Mouse (Mus musculus) heart, postnatal 4 days (tissue): Measurements from ENCODE around the gene Steap4. TPM values are rescaled to one million over a fixed set of nuclear protein-coding genes. Genes with fewer than 3 reads are reported as not detected.
"Not testable (repeated sequence)": the region's sequence is repeated elsewhere in the genome, so short reads cannot be mapped to it uniquely, and the experiment has no call there.

Experiments
- DNase-seq: peaks from one replicate; pipeline ENCODE4 v3.0.0; 2021
- total RNA-seq, 2 experiments: library from RNA; stranded (reverse); gene quantifications; 2 replicates each; pipeline ENCODE4 v1.2.3; 2021

The Steap4 gene
- total RNA-seq, 2 experiments from 2014 or later = 11.7 to 13.1 TPM

DNA sequence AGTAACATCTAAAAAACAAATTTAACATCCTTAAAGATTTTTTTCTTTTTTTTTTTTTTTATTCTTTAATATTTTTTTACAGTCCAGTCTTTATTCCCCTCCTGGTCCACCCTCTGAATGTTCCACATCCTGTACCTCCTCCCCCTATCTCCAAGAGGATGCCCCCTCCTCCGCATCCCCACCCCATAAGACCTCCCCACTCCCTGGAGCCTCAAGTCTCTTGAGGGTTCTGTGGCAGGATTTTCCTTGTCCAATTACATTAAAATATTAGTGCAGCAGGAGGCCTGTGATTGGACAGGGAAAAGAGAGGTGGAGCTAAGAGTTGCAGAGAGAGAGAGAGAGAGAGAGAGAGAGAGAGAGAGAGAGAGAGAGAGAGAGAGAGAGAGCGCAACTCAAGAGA is 31.4 kb downstream of the Steap4 start:
- DNase-seq = not testable (repeated sequence)

DNA sequence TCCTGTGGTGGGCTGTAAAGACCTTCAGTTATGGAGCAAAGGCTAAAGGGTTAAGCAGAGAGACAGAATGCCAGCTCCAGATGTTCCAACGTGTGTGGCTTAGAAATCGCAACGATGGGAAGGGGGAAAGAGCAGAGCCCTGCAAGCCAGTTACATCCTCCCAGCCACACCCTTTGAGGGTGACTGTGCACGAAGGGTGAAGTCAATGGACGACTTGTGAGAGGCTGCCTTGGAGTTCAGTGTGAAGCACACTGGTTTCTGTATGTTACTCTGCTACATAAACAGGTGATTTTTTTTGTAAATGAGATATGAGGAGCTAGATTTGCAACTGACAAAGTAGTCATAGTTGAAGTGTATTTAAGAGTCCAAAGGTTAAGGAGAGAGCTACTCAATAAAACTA is 33.5 kb downstream of the Steap4 start:
- no peak for DNase-seq

DNA sequence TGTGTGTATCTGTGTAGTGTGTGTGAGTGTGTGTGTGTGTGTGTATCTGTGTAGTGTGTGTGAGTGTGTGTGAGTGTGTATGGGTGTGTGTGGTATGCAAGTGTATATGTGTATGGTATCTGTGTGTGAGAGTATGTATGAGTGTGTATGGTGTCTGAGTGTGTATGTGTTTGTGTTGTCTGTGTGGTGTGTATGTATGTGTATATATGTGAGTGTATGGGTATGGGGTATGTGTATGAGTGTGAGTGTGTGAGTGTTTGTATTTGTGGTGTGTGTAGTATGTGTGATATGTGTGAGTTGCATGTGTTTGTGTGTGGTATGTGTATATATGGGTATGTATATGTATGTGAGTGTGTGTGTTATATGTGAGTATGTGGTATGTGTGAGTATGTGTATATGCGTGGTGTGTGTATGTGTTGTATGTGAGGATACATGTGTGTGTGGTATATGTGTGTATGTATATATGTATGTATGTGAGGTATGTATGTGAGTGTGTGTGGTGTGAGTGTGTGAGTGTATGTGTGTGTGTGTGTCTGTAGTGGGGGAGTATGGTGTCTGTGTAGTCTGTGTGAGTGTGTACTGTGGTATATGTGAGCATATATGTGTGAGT is 35.1 kb downstream of the Steap4 start:
- no peak for DNase-seq

DNA sequence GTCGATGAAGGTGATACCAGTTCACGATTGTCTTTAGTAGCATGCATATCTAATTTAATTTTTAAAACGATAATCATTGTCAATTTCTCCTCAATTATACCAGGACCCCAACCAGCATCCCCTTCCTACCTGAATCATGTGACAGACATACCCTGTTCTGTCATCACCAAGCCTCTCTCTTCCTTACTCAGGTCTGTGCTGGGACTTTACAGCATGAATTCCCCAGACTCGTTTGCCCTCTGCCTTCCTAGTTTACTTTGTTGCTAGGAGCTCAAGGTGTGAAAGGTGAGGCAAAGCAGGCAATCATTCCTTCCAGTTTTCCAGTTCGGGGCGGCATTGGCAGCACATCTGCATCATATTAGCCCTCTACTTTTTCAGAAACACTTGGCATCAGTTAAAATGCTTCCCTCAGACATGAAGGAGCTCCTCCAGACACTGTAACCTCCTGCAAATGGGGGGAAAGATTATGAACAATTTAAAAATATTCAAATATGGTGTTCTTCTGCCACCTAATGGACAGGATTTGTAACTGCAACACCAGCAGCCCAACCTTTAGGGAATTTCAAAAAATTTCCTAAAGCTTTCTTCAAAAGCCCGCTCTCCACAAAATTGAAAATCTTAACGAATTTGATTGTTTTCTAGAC is 36.3 kb downstream of the Steap4 start:
- DNase-seq = no peak

DNA sequence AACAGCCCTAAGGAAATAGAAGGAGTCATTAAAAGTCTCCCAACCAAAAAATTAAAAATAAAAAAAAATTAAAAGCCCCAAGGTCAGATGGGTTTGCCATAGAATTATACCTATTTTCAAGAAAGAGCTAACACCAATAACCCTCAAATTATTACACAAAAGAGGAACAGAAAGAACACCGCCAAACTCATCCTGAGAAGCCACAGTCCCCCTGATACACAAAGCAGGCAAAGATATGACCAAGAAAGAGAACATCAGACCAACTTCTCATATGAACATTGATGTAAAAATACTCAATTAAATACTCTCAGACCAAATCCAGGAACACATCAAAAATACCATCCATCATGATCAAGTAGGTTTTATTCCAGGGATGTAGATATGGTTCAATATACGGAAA is 36.8 kb downstream of the Steap4 start:
- DNase-seq = no peak

DNA sequence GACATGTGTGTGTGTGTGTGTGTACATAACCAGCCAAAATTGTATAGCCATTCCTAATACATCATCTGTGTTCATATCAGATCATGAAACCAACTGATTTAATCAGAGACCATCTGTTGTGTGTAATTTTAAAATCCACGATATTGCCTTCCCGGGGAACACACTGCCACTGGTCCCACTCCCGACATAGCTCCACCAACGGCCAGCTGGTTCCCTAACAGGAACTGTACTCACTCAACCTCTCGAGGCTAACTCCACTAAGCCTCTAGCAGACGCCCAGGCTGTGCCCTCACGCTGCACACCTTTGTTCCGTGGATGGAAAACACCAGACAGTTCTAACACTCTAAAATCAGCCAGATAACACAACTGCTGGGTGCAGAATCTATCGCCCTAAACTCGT is 40.2 kb downstream of the Steap4 start:
- DNase-seq = no peak

DNA sequence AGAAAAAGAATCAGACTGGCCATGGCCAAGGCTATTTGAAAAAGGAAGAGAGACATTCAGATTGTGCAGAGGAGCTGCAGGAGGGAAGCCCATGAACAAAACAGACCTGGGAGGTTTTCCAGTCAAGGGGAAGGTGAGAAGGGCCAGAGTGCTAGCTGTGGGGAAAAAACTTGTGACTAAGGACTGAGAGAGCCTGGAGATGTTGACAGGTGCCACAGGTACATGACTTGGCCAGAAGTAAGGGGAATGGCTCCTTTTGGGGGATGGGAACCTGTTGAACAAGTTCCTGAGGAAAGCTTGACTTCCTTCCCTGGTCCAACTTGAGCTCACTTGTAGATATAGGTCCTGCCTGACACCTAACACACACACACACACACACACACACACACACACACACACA is 42.6 kb downstream of the Steap4 start:
- no peak for DNase-seq

DNA sequence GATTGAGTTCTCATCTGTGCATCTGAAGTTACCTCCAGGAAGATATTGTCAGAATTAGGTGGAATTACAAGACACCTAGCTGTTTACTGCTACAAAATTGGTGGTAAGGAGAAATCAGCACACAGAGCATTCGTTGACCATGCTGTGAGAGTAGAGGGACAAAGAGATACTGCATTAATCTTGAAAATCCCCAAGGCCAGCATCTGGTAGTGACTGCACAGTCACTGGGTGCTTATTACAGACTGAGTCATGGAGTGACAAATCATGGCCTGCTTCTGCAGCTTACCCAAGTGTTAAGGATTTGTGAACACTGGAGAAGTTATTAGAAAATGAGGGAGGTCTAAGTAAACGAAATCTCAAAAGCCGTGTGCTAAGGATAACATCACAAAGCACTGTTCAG is 53.0 kb downstream of the Steap4 start:
- DNase-seq = no peak

Other genes starting within 250 kb of the Steap4 start
- 100 to 1,000 TPM; 155 to 157 TPM for gene Sri, start 85.6 kb downstream of the Steap4 start, total RNA-seq